Mouse (Mus musculus) cerebellum, postnatal 36 days (tissue): ENCODE measurements around the gene Gpr176.

Experiments
- DNase-seq, 2 experiments: peaks; one replicate each; pipeline ENCODE4 v3.0.0; 2021 to 2022; ENCODE audit warnings: mixed read lengths in 2 of 2

Gene Gpr176

GRCm38 (mm10) chr2:118372901-118373571 lies at the start of gene Gpr176:
Gpr176 (minus strand) TSS chr2:118373419.
- DNase-seq: peak; percentile 54 to 59

GRCm38 (mm10) chr2:118422385-118422784 lies 49.2 kb upstream of the Gpr176 start:
- no peak for DNase-seq

- no peak for DNase-seq
Measured at GRCm38 (mm10) chr2:118421951-118422350, 48.7 kb upstream of the Gpr176 start.

- DNase-seq: no peak
Measured at GRCm38 (mm10) chr2:118418076-118418475, 44.9 kb upstream of the Gpr176 start.

- no peak for DNase-seq
Measured at GRCm38 (mm10) chr2:118415601-118416355, 42.6 kb upstream of the Gpr176 start.

GRCm38 (mm10) chr2:118412821-118413220 lies 39.6 kb upstream of the Gpr176 start:
- no peak for DNase-seq

- no peak for DNase-seq
Measured at GRCm38 (mm10) chr2:118408336-118408895, 35.2 kb upstream of the Gpr176 start.

GRCm38 (mm10) chr2:118406811-118407210 lies 33.6 kb upstream of the Gpr176 start:
- DNase-seq: no peak

GRCm38 (mm10) chr2:118405568-118405967 lies 32.3 kb upstream of the Gpr176 start:
- no peak for DNase-seq

- no peak for DNase-seq
Measured at GRCm38 (mm10) chr2:118404336-118404735, 31.1 kb upstream of the Gpr176 start.

- no peak for DNase-seq
Measured at GRCm38 (mm10) chr2:118401834-118402727, 28.9 kb upstream of the Gpr176 start.

GRCm38 (mm10) chr2:118399751-118400150 lies 26.5 kb upstream of the Gpr176 start:
- no peak for DNase-seq

- DNase-seq: no peak
Measured at GRCm38 (mm10) chr2:118391201-118391600, 18.0 kb upstream of the Gpr176 start.

GRCm38 (mm10) chr2:118390072-118390471 lies 16.9 kb upstream of the Gpr176 start:
- no peak for DNase-seq

- DNase-seq: no peak
Measured at GRCm38 (mm10) chr2:118389569-118389968, 16.4 kb upstream of the Gpr176 start.

- DNase-seq: peak; percentile 98 to 99
Measured at GRCm38 (mm10) chr2:118388341-118389335, 15.4 kb upstream of the Gpr176 start, which contains the start of gene Eif2ak4. Eif2ak4 (plus strand) TSS chr2:118388618.

GRCm38 (mm10) chr2:118383387-118383786 lies 10.2 kb upstream of the Gpr176 start:
- no peak for DNase-seq

- no peak for DNase-seq
Measured at GRCm38 (mm10) chr2:118379756-118380155, 6.5 kb upstream of the Gpr176 start.

GRCm38 (mm10) chr2:118375931-118376330 lies 2.7 kb upstream of the Gpr176 start:
- DNase-seq: no peak

- no peak for DNase-seq
Measured at GRCm38 (mm10) chr2:118375522-118375921, 2.3 kb upstream of the Gpr176 start.

GRCm38 (mm10) chr2:118373572-118374279 lies 507 bp upstream of the Gpr176 start:
- DNase-seq: peak; percentile 78 to 85
